8 mouse cellular contexts compared by ENCODE assay signal in the genomic region with DNA sequence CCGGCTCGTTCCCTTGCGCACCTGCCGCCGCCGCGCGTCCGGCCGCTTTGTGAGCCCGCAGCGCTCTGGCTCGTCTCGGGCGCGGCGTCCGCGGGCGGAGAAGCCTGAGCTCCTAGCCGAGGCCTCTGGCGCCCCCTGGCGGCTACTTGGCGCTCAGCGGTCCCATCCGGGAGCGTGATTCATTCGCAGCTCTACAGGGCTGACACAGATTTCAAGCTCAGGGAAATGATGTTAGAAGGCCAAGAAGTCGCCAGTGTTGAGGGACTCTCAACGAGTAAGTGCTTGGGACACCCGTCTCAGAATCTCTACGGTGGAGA. TPM values are rescaled to one million over a fixed set of nuclear protein-coding genes. Genes with fewer than 3 reads are reported as not detected.
DNase-seq lines count a peak whose midpoint lies in the region; ATAC-seq lines count a peak whose summit lies in the region.

A gene (minus strand): TSS at position 67 of the 317 bp plus-strand sequence.

- H3K9ac ChIP-seq in hindbrain, embryonic 13.5 days: peak within 1 kb of the TSS; percentile 86
- H3K9ac ChIP-seq in lung, embryonic 16.5 days (ENCODE audit: low read length): no peak within 1 kb of the TSS

- H3K36me3 ChIP-seq in hindbrain, embryonic 13.5 days: no peaks in the 10 kb centered on the region
- no peaks in the 10 kb centered on the region for H3K36me3 ChIP-seq in lung, embryonic 16.5 days (ENCODE audit: control insufficient read depth, insufficient read depth, low read length)

- peak; percentile 87 for ATAC-seq in hindbrain, embryonic 13.5 days (ENCODE audit: low FRiP score)
- ATAC-seq in lung, embryonic 16.5 days (ENCODE audit: low read depth): peak; percentile 62; the same call in 1 of the 2 replicates

- WGBS in hindbrain, embryonic 13.5 days: 1% methylated on average over 32 of the region's 32 CpGs
- WGBS in lung, embryonic 16.5 days: under 1% methylated on average over 32 of the region's 32 CpGs

- peak within 1 kb of the TSS; percentile 65 for H3K4me3 ChIP-seq in hindbrain, embryonic 13.5 days
- H3K4me3 ChIP-seq in lung, embryonic 16.5 days (ENCODE audit: low read length): peak within 1 kb of the TSS; percentile 32

- peak; percentile 85 to 95 for DNase-seq in adrenal gland, adult (ENCODE audit: inconsistent age in 2 of 2, low spot score in 1 of 2)
- DNase-seq in cerebellum, postnatal 14 days: peak; percentile 99
- DNase-seq in frontal cortex, postnatal 25 days (ENCODE audit: low spot score in 2 of 2): peak; percentile 93 to 94
- DNase-seq in layer of hippocampus, postnatal 14 days (ENCODE audit: low spot score in 2 of 2): peak; percentile 89 to 91
- peak; percentile 96 for DNase-seq in retina, embryonic 14.5 days (ENCODE audit: low spot score)
- DNase-seq in urinary bladder, postnatal 10 days (ENCODE audit: low spot score): peak; percentile 67

- peaks cover 26% of the 10 kb centered on the region for H3K4me1 ChIP-seq in hindbrain, embryonic 13.5 days (replicated peaks)
- peaks cover 2% of the 10 kb centered on the region; the same call in 1 of the 2 replicates for H3K4me1 ChIP-seq in lung, embryonic 16.5 days (replicated peaks; ENCODE audit: control insufficient read depth, insufficient read depth, low read length)

- peaks cover 26% of the 10 kb centered on the region for H3K27me3 ChIP-seq in hindbrain, embryonic 13.5 days
- peaks cover 21% of the 10 kb centered on the region for H3K27me3 ChIP-seq in lung, embryonic 16.5 days (ENCODE audit: control insufficient read depth, insufficient read depth, low read depth, low read length)

- H3K4me2 ChIP-seq in hindbrain, embryonic 13.5 days: peak within 1 kb of the TSS; percentile 77
- H3K4me2 ChIP-seq in lung, embryonic 16.5 days (ENCODE audit: low read depth, low read length): peak within 1 kb of the TSS; percentile 47; the same call in 1 of the 2 replicates

- H3K9me3 ChIP-seq in hindbrain, embryonic 13.5 days: no peaks in the 10 kb centered on the region
- no peaks in the 10 kb centered on the region for H3K9me3 ChIP-seq in lung, embryonic 16.5 days (ENCODE audit: control insufficient read depth, low read length)

- peak within 1 kb of the TSS; percentile 72 for H3K27ac ChIP-seq in hindbrain, embryonic 13.5 days
- H3K27ac ChIP-seq in lung, embryonic 16.5 days (ENCODE audit: low read length): no peak within 1 kb of the TSS

RNA-seq across cellular contexts. Expression of the gene that starts here (rescaled TPM):
- 69.4 and 70.1 TPM in 2 replicates for polyA plus RNA-seq in hindbrain, embryonic 13.5 days (2015; fragmentation: Nextera tagmentation; extraction: Ambion mirVana)
- total RNA-seq in layer of hippocampus, postnatal 14 days (2021): 100 to 1,000 TPM; 266 to 276 TPM
- polyA plus RNA-seq in lung, embryonic 16.5 days (2015; fragmentation: Nextera tagmentation; extraction: Ambion mirVana): 0.41 TPM in 2 replicates

Comparison
In these comparisons a context has a peak if more than half of its experiments do, and no peak if none do; other contexts are left out.
1. RNA of the gene that starts here (polyA plus RNA-seq): 69.4 to 70.1 TPM in hindbrain, embryonic 13.5 days; 0.41 TPM in lung, embryonic 16.5 days; every median in the first group is over 10 times any median in the second.
2. Peak in ATAC-seq, H3K4me3 ChIP-seq and H3K4me2 ChIP-seq in lung, embryonic 16.5 days; RNA of the gene not detected or under 1 TPM.
3. Peak in every context shown above with its lines, with median percentiles within 50 percentile points of each other: DNase-seq.